Mouse (Mus musculus) heart, adult 2 months (tissue): ENCODE measurements around the gene Suv39h2. TPM values are rescaled to one million over a fixed set of nuclear protein-coding genes. Genes with fewer than 3 reads are reported as not detected.

Experiments
- DNase-seq, 2 experiments: peaks; one replicate each; pipeline ENCODE4 v3.0.0; 2021
- H3K27ac ChIP-seq: fragments of 200-600 bp; 2 replicates; pipeline ENCODE4 v1.8.1; 2022
- H3K27me3 ChIP-seq: fragments of 200-500 bp; 2 replicates; pipeline ENCODE4 v1.6.1; 2012; ENCODE audit warnings: mild to moderate bottlenecking, low read length, inconsistent platforms, mixed read lengths; ENCODE audit not compliant: control insufficient read depth, insufficient read depth
- H3K36me3 ChIP-seq: fragments of 200-500 bp; 2 replicates; pipeline ENCODE4 v1.6.1; 2012; ENCODE audit warnings: low read length, inconsistent platforms; ENCODE audit not compliant: control insufficient read depth, insufficient read depth
- H3K4me1 ChIP-seq: fragments of 200-500 bp; 2 replicates; pipeline ENCODE4 v1.6.1; 2011; ENCODE audit warnings: low read length; ENCODE audit not compliant: control insufficient read depth, insufficient read depth
- H3K4me3 ChIP-seq: fragments of 200-600 bp; 2 replicates; pipeline ENCODE4 v1.8.1; 2022
- H3K79me2 ChIP-seq: fragments of 200-500 bp; replicated peaks from 2 replicates; pipeline ENCODE4 v1.6.1; 2012; ENCODE audit warnings: mild to moderate bottlenecking, inconsistent platforms, low read length, moderate library complexity, mixed read lengths; ENCODE audit not compliant: control insufficient read depth, insufficient read depth
- H3K9ac ChIP-seq: fragments of 200-500 bp; 2 replicates; pipeline ENCODE4 v1.6.1; 2012; ENCODE audit warnings: low read depth, mild to moderate bottlenecking, control low read depth, inconsistent platforms, low read length, mixed read lengths
- CTCF ChIP-seq: fragments of 200-600 bp; IDR thresholded peaks from 2 replicates; pipeline ENCODE4 v1.8.1; 2022; ENCODE audit warnings: antibody characterized with exemption, mild to moderate bottlenecking, moderate library complexity
- EP300 ChIP-seq: fragments of 200-500 bp; IDR thresholded peaks from 2 replicates; pipeline ENCODE4 v1.6.1; 2011; ENCODE audit warnings: low read depth, low read length, control low read depth; ENCODE audit not compliant: insufficient read depth
- POLR2A ChIP-seq: fragments of 200-500 bp; IDR thresholded peaks from 2 replicates; pipeline ENCODE4 v1.6.1; 2011; ENCODE audit warnings: mild to moderate bottlenecking, low read depth, low read length, control low read depth; ENCODE audit not compliant: insufficient read depth
- WGBS: fragments of 180-500 bp; shearing (Covaris S2); methylation state at CpG from one replicate; pipeline ENCODE4 v1.1.7; 2018; 5-methylcytosine and 5-hydroxymethylcytosine counted together
- intact Hi-C: fragments of 180-260 bp; cut with DNase I; formaldehyde crosslinking; loops from one replicate; pipeline ENCODE4 v1.15.1; 2025
- polyA plus RNA-seq: library from polyadenylated mRNA; depleted of rRNA; stranded (reverse); fragments of >200 nt; gene quantifications from 2 replicates; pipeline ENCODE4 v1.2.3, GENCODE M21; 2012
- total RNA-seq, 2 experiments: library from RNA; stranded (reverse); gene quantifications; 2 replicates each; pipeline ENCODE4 v1.2.3; 2021

Gene Suv39h2
- total and polyA plus RNA-seq, 3 experiments: 0.23 to 0.96 (median 0.50) TPM

- no peak within 1 kb of the TSS for H3K27ac ChIP-seq
- no peak for DNase-seq
- H3K4me1 ChIP-seq: no peaks in the 10 kb centered on the region
- no peak within 1 kb of the TSS; the same call in 1 of the 2 replicates for H3K4me3 ChIP-seq
- intact Hi-C loops: loop anchor here (2.0 to 5.0 kb wide), 4 partner anchors 50 to 140 kb away; partner anchors contain the start of genes Nmt2 and Rpp38
- WGBS: 59% methylated on average over 3 of the region's 3 CpGs
- no peak within 1 kb of the TSS for H3K9ac ChIP-seq
- H3K27me3 ChIP-seq: no peaks in the 10 kb centered on the region
- H3K79me2 ChIP-seq: no peaks in the 10 kb centered on the region
- no peak for TF ChIP-seq CTCF
- TF ChIP-seq EP300: no peak
- no peak for TF ChIP-seq POLR2A
- H3K36me3 ChIP-seq: no peaks in the 10 kb centered on the region
Measured at GRCm38 (mm10) chr2:3422548-3422947, 52.3 kb downstream of the Suv39h2 start, which contains the start of gene Meig1. Gene Meig1, minus strand, starts transcription at chr2:3422648.

DNA sequence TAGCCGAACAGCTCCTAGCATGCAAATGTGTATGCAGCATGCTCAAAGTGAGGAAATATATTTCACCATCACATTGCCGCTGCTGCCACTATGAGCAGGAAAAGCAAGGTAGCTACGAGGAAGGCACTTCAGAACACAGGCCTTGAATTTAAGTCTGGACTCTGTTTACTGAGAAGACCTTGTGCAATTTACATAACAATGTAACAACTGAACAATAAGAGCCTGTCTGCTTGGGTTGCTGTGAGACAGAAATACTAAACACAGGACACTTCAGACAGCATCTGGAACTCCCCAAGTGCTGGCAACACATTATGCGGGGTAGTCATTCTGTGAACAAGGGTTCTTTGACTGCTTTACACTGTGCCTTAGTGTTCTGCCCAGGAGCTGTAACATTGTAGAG is 54.7 kb downstream of the Suv39h2 start:
- no peaks in the 10 kb centered on the region for H3K27me3 ChIP-seq
- H3K79me2 ChIP-seq: no peaks in the 10 kb centered on the region
- H3K27ac ChIP-seq: no peak overlapping the region
- H3K4me3 ChIP-seq: no peak overlapping the region
- intact Hi-C loops: loop anchor here (5.0 kb wide), 3 partner anchors 52 to 138 kb away; partner anchors contain the start of genes Nmt2 and Rpp38
- H3K36me3 ChIP-seq: no peaks in the 10 kb centered on the region
- 90% methylated on average over 4 of the region's 4 CpGs for WGBS
- no peak for TF ChIP-seq EP300
- H3K4me1 ChIP-seq: no peaks in the 10 kb centered on the region
- DNase-seq: no peak
- H3K9ac ChIP-seq: no peak overlapping the region

DNA sequence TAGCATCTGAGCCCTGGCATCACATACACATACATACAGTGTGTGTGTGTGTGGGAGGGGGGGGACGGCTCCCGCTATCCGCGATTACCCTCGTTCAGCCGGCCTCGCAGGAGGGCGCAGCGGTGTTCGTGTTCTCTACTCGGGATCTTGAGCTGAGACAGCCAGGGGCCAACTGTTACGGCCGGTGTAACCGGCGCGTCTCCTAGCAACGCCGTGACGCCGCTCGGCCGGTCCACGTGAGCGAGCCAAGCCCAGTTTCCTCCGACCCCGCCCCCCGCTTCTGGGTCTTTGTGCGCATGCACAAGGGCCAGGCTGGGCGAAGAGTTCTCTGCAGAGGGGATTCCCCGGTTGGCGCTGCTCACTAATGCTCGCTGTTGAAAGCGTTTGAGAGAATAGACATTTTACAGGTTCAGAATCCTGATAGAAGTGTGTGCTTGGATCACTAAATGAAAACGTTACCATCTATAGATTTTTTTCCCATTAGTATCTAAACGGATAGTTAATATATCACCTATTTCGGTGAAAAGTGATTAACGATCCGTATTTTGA is 55.9 kb downstream of the Suv39h2 start:
- intact Hi-C loops: loop anchor here (10.0 kb wide), 1 partner anchor 304 kb away; the partner anchor contains the start of gene Fam171a1
- TF ChIP-seq EP300 (no peak), CTCF (no peak), POLR2A (no peak; the same call in 1 of the 2 replicates)
- peak; percentile 97 for DNase-seq
- Histone ChIP-seq H3K36me3 (no peaks in the 10 kb centered on the region), H3K9ac (peak overlapping the region; percentile 52), H3K4me1 (no peaks in the 10 kb centered on the region), H3K79me2 (no peaks in the 10 kb centered on the region), H3K27ac (no peak overlapping the region; the same call in 1 of the 2 replicates), H3K27me3 (no peaks in the 10 kb centered on the region), H3K4me3 (peak overlapping the region; percentile 43)
- 2% methylated on average over 38 of the region's 38 CpGs for WGBS

DNA sequence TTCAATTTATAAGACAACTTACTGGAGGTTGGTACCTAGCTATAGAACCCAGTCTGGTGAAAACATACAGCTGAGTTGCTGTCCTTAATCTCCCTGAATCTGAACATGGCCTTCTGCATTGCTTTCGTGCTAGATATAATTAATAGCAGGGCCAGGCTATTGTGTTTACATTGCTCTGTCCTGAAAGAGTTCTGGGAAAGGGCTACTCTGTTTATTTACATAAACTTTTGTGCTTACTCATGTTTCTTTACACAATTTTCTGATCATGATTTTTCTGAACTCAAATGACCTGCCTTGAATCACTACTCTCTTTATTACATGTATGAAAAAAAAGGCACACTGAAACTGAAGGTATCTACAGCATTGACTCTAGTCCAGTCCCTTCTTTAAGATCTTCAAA is 59.2 kb downstream of the Suv39h2 start:
- Histone ChIP-seq H3K27ac (no peak overlapping the region), H3K4me3 (no peak overlapping the region), H3K27me3 (no peaks in the 10 kb centered on the region), H3K79me2 (no peaks in the 10 kb centered on the region), H3K4me1 (no peaks in the 10 kb centered on the region), H3K9ac (no peak overlapping the region), H3K36me3 (no peaks in the 10 kb centered on the region)
- 68% methylated on average over 1 of the region's 1 CpGs for WGBS
- intact Hi-C loops: loop anchor here (10.0 kb wide), 1 partner anchor 301 kb away; the partner anchor contains the start of gene Fam171a1
- TF ChIP-seq EP300 (no peak), CTCF (no peak), POLR2A (no peak)
- no peak for DNase-seq

GRCm38 (mm10) chr2:3414241-3414640 is 60.6 kb downstream of the Suv39h2 start:
- DNase-seq: peak; percentile 15 to 48
- 39% methylated on average over 4 of the region's 4 CpGs for WGBS
- intact Hi-C loops: loop anchor here (10.0 kb wide), 1 partner anchor 299 kb away; the partner anchor contains the start of gene Fam171a1
- Histone ChIP-seq H3K9ac (no peak overlapping the region), H3K79me2 (no peaks in the 10 kb centered on the region), H3K27ac (no peak overlapping the region), H3K27me3 (no peaks in the 10 kb centered on the region), H3K4me3 (no peak overlapping the region), H3K4me1 (no peaks in the 10 kb centered on the region), H3K36me3 (no peaks in the 10 kb centered on the region)
- TF ChIP-seq POLR2A (no peak), CTCF (peak; percentile 81)

GRCm38 (mm10) chr2:3407756-3408155 is 67.1 kb downstream of the Suv39h2 start:
- TF ChIP-seq EP300: no peak
- no peak for TF ChIP-seq POLR2A
- TF ChIP-seq CTCF: no peak
- intact Hi-C loops: no loop called here

More at GRCm38 (mm10) chr2:3407756-3408155, 67.1 kb downstream of the Suv39h2 start:
- Histone ChIP-seq H3K4me1 (no peaks in the 10 kb centered on the region), H3K4me3 (no peak overlapping the region), H3K79me2 (no peaks in the 10 kb centered on the region), H3K36me3 (no peaks in the 10 kb centered on the region), H3K9ac (no peak overlapping the region), H3K27me3 (no peaks in the 10 kb centered on the region), H3K27ac (no peak overlapping the region)
- no peak for DNase-seq
- WGBS: 68% methylated on average over 7 of the region's 7 CpGs
